Mouse (Mus musculus) CH12.LX (cell line): ENCODE results near the gene Aldh3b2.

Experiments
- CTCF ChIP-seq, 2 experiments: IDR thresholded peaks in 1 of 2; conservative IDR thresholded peaks in 1 of 2; 2 replicates each; pipeline ENCODE4 v1.5.1; 2011 to 2012; ENCODE audit warnings: low read depth in 2 of 2, low read length in 2 of 2, improper control_type of control experiment in 1 of 2, inconsistent platforms in 1 of 2, mild to moderate bottlenecking in 1 of 2, moderate library complexity in 1 of 2
- GABPA ChIP-seq: IDR thresholded peaks from 2 replicates; pipeline ENCODE4 v1.6.1; 2012; ENCODE audit warnings: low read depth, low read length, improper control_type of control experiment, inconsistent platforms; ENCODE audit not compliant: insufficient replicate concordance
- HCFC1 ChIP-seq: IDR thresholded peaks from 2 replicates; pipeline ENCODE4 v1.6.1; 2012; ENCODE audit warnings: low read depth, mild to moderate bottlenecking, inconsistent platforms, low read length, improper control_type of control experiment
- IRF4 ChIP-seq: IDR thresholded peaks from 2 replicates; pipeline ENCODE4 v1.6.1; 2014; ENCODE audit warnings: low read depth, mild to moderate bottlenecking, inconsistent platforms, low read length, improper control_type of control experiment
- MAFK ChIP-seq: IDR thresholded peaks from 2 replicates; pipeline ENCODE4 v1.6.1; 2011; ENCODE audit warnings: low read length, improper control_type of control experiment; ENCODE audit not compliant: insufficient replicate concordance
- MXI1 ChIP-seq: IDR thresholded peaks from 2 replicates; pipeline ENCODE4 v1.6.1; 2011; ENCODE audit warnings: mild to moderate bottlenecking, low read depth, low read length, improper control_type of control experiment
- NELFE ChIP-seq: IDR thresholded peaks from 2 replicates; pipeline ENCODE4 v1.6.1; 2011; ENCODE audit warnings: low read depth, low read length, improper control_type of control experiment

GRCm38 (mm10) chr19:3983527-3984200, 11.5 kb downstream of the Aldh3b2 start:
- TF ChIP-seq MXI1 = no peak
- TF ChIP-seq GABPA = no peak
- no peak for TF ChIP-seq IRF4
- no peak for TF ChIP-seq HCFC1
- TF ChIP-seq CTCF (conservative IDR thresholded peaks at IDR 0.05 in 1 of 2, IDR thresholded peaks at IDR 0.05 in 1 of 2; ENCODE audit: low read depth in 2 of 2, low read length in 2 of 2) = no peak
- TF ChIP-seq NELFE = no peak
- no peak for TF ChIP-seq MAFK
